Mouse (Mus musculus) E14TG2a.4 (cell line): Measurements from ENCODE around the gene Erp29.

Source experiments
- CTCF ChIP-seq: conservative IDR thresholded peaks from 2 replicates; pipeline ENCODE4 v1.5.1; 2014; ENCODE audit warnings: low read length
- POU5F1 ChIP-seq: IDR thresholded peaks from 2 replicates; pipeline ENCODE4 v1.6.1; 2014; ENCODE audit warnings: low read length, borderline replicate concordance

- no peak for TF ChIP-seq CTCF
- TF ChIP-seq POU5F1 = no peak
Measured at GRCm38 (mm10) chr5:121453743-121454502, 1.6 kb upstream of the Erp29 start.
